Mouse (Mus musculus): Measurements from ENCODE around the gene Epn2.

GRCm38 (mm10) chr11:61487401-61487800, 92.1 kb downstream of the Epn2 start:
- no peak for TF ChIP-seq CTCF (IDR thresholded peaks at IDR 0.05; ENCODE audit: low read depth)
- no peak for TF ChIP-seq EP300 (IDR thresholded peaks at IDR 0.05; ENCODE audit: low read depth)
